Mouse (Mus musculus) kidney, embryonic 15.5 days (tissue): ENCODE measurements at regions not wholly inside any gene's neighbourhood (a gene's known extent, or its start where the extent isn't known, plus 50 kb on each side); places are given as distances from the start of the nearest gene placed in this dataset.

Experiments
- ATAC-seq: fragments of 200-750 bp; cut with Nextera tagmentation; replicated peaks from 2 replicates; pipeline ENCODE4 v1.8.0; 2017; ENCODE audit warnings: moderate TSS enrichment; ENCODE audit not compliant: low FRiP score
- H3K27ac ChIP-seq: fragments of 300-500 bp; sonication (generic); 2 replicates; pipeline ENCODE4 v1.5.1; 2015; ENCODE audit warnings: mild to moderate bottlenecking, inconsistent platforms
- H3K27me3 ChIP-seq: fragments of 300-500 bp; sonication (generic); 2 replicates; pipeline ENCODE4 v1.6.1; 2015; ENCODE audit warnings: inconsistent platforms
- H3K36me3 ChIP-seq: fragments of 300-500 bp; sonication (generic); 2 replicates; pipeline ENCODE4 v1.6.1; 2015; ENCODE audit warnings: inconsistent platforms
- H3K4me1 ChIP-seq: fragments of 300-500 bp; sonication (generic); 2 replicates; pipeline ENCODE4 v1.6.1; 2015; ENCODE audit warnings: inconsistent platforms
- H3K4me2 ChIP-seq: fragments of 300-500 bp; sonication (generic); 2 replicates; pipeline ENCODE4 v1.6.1; 2015; ENCODE audit warnings: moderate library complexity, mild to moderate bottlenecking, inconsistent platforms
- H3K4me3 ChIP-seq: fragments of 300-500 bp; sonication (generic); replicated peaks from 2 replicates; pipeline ENCODE4 v1.5.1; 2015; ENCODE audit warnings: mild to moderate bottlenecking, inconsistent platforms
- H3K9ac ChIP-seq: fragments of 300-500 bp; sonication (generic); 2 replicates; pipeline ENCODE4 v1.6.1; 2015; ENCODE audit warnings: mild to moderate bottlenecking, inconsistent platforms
- H3K9me3 ChIP-seq: fragments of 300-500 bp; sonication (generic); replicated peaks from 2 replicates; pipeline ENCODE4 v1.6.1; 2016; ENCODE audit warnings: inconsistent platforms
- WGBS: fragments of 180-500 bp; shearing (Covaris S2); methylation state at CpG from one replicate; pipeline ENCODE4 v1.1.7; 2015; ENCODE audit warnings: mixed read lengths; 5-methylcytosine and 5-hydroxymethylcytosine counted together

GRCm38 (mm10) chr1:22902992-22903391, 97.2 kb upstream of the Rims1 start:
- Histone ChIP-seq H3K4me3 (no peak overlapping the region), H3K4me2 (no peak overlapping the region), H3K9me3 (no peaks in the 10 kb centered on the region), H3K9ac (no peak overlapping the region), H3K36me3 (no peaks in the 10 kb centered on the region), H3K27ac (no peak overlapping the region), H3K4me1 (no peaks in the 10 kb centered on the region), H3K27me3 (no peaks in the 10 kb centered on the region)
- 90% methylated on average over 2 of the region's 2 CpGs for WGBS
- no peak for ATAC-seq

GRCm38 (mm10) chr1:22901018-22901625, 95.3 kb upstream of the Rims1 start:
- Histone ChIP-seq H3K9me3 (no peaks in the 10 kb centered on the region), H3K9ac (no peak overlapping the region), H3K4me1 (no peaks in the 10 kb centered on the region), H3K4me2 (no peak overlapping the region), H3K27me3 (no peaks in the 10 kb centered on the region), H3K36me3 (no peaks in the 10 kb centered on the region), H3K4me3 (no peak overlapping the region), H3K27ac (no peak overlapping the region)
- ATAC-seq: no peak
- 47% methylated on average over 5 of the region's 5 CpGs for WGBS

- 36% methylated on average over 3 of the region's 3 CpGs for WGBS
- ATAC-seq: peak; percentile 76
- no peaks in the 10 kb centered on the region for H3K9me3 ChIP-seq
Observed at GRCm38 (mm10) chr1:22895099-22895498, 89.3 kb upstream of the Rims1 start.

DNA sequence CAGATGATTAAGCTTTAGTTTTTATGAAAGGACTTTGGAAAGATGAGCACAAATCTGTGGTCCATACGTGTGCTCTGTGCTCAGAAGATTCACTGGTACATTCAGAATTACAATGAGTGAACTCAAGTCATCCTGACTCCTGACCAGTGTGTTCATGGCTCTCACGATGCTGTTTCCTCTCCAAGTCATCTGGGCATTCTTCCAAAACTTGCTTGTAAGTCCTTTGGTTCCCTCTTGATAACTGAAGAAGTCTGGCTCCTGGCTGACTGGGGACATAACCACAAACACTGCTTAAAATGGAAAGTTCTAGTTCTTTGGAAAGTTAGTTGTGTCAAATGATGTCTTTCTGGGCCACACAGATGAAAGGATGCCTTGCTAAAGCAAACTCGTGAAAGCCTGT, 57.2 kb upstream of the Rims1 start:
- H3K4me2 ChIP-seq: no peak overlapping the region
- no peak overlapping the region for H3K27ac ChIP-seq
- 68% methylated on average over 3 of the region's 3 CpGs for WGBS
- H3K9me3 ChIP-seq: no peaks in the 10 kb centered on the region
- no peaks in the 10 kb centered on the region for H3K4me1 ChIP-seq
- H3K27me3 ChIP-seq: no peaks in the 10 kb centered on the region
- ATAC-seq: no peak
- H3K4me3 ChIP-seq: no peak overlapping the region
- no peak overlapping the region for H3K9ac ChIP-seq
- H3K36me3 ChIP-seq: no peaks in the 10 kb centered on the region

More at GRCm38 (mm10) chr1:22895099-22895498, 89.3 kb upstream of the Rims1 start:
- Histone ChIP-seq H3K36me3 (no peaks in the 10 kb centered on the region), H3K4me1 (no peaks in the 10 kb centered on the region), H3K9ac (no peak overlapping the region), H3K27ac (no peak overlapping the region), H3K4me2 (no peak overlapping the region), H3K27me3 (no peaks in the 10 kb centered on the region), H3K4me3 (no peak overlapping the region)
